Mouse (Mus musculus): ENCODE results near the gene Hbp1. TPM values are rescaled to one million over a fixed set of nuclear protein-coding genes. Genes with fewer than 3 reads are reported as not detected.

The Hbp1 gene
- total RNA-seq, 2 experiments from 2014 or later, result 78.4 to 85.9 TPM

DNA sequence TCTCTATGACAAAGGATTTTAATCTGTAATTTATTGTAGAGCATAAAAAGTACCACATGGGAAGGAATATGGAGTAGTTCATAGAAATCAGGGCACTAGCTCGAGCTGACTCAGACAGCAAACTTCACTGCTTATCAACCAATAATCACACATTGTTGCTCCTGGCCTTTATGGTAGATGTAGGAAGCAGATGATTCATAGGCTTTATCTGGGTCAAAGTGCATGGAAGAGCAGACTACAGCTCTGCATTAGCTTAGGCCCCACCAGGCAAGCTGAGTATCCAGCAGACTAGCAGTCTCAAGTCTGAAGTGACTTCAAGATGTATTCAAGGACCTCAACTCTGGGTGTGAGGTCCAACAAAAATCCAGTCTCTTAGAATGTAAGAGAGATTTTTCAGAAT, 67.6 kb downstream of the Hbp1 start:
- intact Hi-C loops (cut with DNase I), result no loop called here

DNA sequence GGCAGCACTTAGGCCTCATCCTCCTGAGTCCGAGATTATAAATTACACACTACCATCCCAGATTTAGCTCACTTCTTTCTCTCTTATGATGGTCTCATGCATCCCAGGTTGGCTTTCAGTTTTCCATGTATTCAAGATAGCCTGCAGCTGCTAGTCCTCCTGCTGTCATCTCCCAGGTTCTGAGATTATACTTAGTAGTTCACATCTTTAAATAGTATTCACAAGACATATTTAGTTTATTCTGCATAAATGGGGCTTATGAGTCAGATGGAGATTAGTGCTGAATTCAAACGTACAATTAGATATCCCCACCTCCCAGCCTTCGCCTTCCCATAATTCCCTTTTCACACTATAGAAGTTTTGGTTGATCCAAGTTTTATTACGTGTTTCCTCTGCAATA, 73.6 kb downstream of the Hbp1 start:
- no peak for DNase-seq (ENCODE audit: low spot score)
- intact Hi-C loops (cut with DNase I), result no loop called here

More for the DNA sequence above, 67.6 kb downstream of the Hbp1 start:
- DNase-seq (ENCODE audit: low spot score), result no peak

Other genes starting within 250 kb of the Hbp1 start
- 10 to 100 TPM; 19.5 to 20.5 TPM for gene Gpr22, start 236.6 kb downstream of the Hbp1 start, total RNA-seq (2021)
- gene Prkar2b, start 110.8 kb upstream of the Hbp1 start, total RNA-seq (2021), result 1 to 10 TPM; 5.3 to 6.2 TPM